Mouse (Mus musculus) embryonic stem cell, embryonic (primary cell): ENCODE data around the gene Grm4.

Source experiments
- CTCF ChIA-PET, 4 experiments: fragments of 300-600 bp in 2 of 4; fragments of 350-600 bp in 2 of 4; sonication (Branson Sonifier 250); formaldehyde crosslinking; loops; one replicate each; lab custom pipeline; 2022; ENCODE audit warnings: inconsistent platforms in 2 of 4; lab: Charles Lee
- POLR2A ChIA-PET, 4 experiments: fragments of 300-600 bp in 2 of 4; fragments of 350-600 bp in 2 of 4; sonication (Branson Sonifier 250); formaldehyde crosslinking; loops; one replicate each; lab custom pipeline; 2022; ENCODE audit warnings: antibody characterized with exemption in 4 of 4, inconsistent platforms in 1 of 4; lab: Charles Lee

Gene Grm4

DNA sequence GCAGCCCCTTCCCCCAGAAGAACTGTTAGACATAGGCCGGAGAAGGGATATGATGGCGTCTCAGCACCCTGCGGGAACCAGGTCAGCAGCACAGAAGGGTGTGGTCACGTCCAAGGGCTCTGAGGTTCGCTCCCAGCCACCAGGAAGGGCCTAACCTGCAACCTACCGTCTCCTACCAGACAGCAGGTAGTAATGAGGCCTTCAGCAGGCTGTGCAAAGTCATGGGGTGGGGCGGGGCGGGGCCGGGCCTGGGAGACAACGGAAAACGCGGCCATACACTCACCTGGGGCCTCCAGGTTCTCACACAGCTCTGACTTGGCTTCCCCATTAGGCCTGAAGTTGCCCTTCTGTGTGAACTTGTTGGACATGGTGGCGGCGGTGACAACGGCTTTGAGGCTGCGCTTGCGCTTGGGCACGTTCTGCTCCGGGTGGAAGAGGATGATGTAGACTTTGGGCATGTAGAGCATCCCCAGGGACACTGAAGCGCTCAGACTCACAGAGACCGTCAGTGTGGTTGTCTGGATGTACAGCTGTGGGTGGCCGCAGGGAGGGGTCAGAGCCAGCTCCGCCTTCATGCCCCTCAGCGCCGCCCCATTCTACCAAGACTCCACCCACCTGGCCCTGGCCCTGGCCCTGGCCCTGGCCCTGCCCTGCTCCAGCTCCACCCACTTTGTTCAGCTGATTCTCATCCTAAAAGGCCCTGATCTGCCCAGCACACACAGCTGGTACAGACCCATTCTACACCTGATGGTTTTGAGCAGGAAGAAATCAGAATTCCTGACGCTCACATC is 90.0 kb downstream of the Grm4 start:
- ChIA-PET POLR2A (interaction anchor here in 3 of 4 experiments (0.6 to 1.3 kb wide), 7 partner anchors 10 to 225 kb away, joined by 3 to 5 read pairs (median 3); no protein-coding TSS in a partner anchor), CTCF (interaction anchor here in 2 of 4 experiments (0.7 to 1.7 kb wide), 2 partner anchors 20 to 104 kb away, joined by 3 to 7 read pairs; no protein-coding TSS in a partner anchor)

- ChIA-PET CTCF (no interaction called here), POLR2A (interaction anchor here in 1 of 4 experiments (0.7 kb wide), 1 partner anchor 40 kb away, joined by 9 read pairs; no protein-coding TSS in a partner anchor)
Measured at GRCm38 (mm10) chr17:27429757-27430156, 91.4 kb downstream of the Grm4 start.

DNA sequence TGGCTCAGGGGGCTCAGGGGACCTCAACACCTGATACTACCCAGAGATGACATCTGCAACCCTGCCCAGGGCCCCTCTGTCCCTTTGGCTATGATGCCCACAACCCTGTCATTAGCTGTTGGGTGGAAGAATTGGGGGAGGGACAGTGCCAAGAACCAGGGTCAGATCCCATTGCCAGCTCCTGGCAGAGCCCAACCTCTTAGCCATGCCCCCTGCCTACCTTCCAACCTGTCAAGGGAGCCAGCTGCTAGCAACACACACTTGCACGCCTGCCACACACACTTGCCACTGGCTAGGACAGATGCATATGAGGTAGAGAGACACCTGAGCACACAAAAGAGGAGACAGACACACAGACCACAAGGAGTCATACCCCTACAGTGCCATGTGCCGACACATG is 96.2 kb downstream of the Grm4 start:
- ChIA-PET CTCF (interaction anchor here in 1 of 4 experiments (1.3 kb wide), 1 partner anchor 21 kb away, joined by 3 read pairs; no protein-coding TSS in a partner anchor), POLR2A (no interaction called here)

- CTCF ChIA-PET = interaction anchor here in 1 of 4 experiments (0.9 to 1.3 kb wide), 2 partner anchors 21 to 27 kb away, joined by 3 to 4 read pairs; no protein-coding TSS in a partner anchor
- POLR2A ChIA-PET = no interaction called here
Measured at GRCm38 (mm10) chr17:27424356-27424755, 96.8 kb downstream of the Grm4 start.

GRCm38 (mm10) chr17:27422726-27423381 is 98.3 kb downstream of the Grm4 start:
- POLR2A ChIA-PET = no interaction called here
- CTCF ChIA-PET = interaction anchor here in 2 of 4 experiments (0.6 to 1.0 kb wide), 3 partner anchors 29 to 363 kb away, joined by 3 to 4 read pairs (median 3); no protein-coding TSS in a partner anchor

DNA sequence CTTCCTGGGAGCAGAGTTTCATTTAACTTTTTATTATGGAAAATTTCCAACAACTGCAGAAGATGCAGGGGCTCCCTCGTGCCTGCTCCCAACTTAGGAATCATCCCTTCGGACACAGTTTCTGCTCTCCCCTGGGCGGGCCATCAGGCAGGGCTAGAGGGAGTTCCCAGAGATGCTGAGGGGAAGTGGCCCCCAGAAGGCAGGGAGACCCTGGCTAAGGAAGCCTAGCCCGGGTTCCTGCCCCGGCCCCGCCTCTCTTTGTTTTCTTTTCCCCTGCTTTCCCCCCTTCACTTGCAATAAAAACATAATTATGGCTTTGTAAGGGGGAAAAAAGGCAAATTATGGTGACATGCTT is 98.9 kb downstream of the Grm4 start:
- ChIA-PET POLR2A (interaction anchor here in 2 of 4 experiments (1.0 to 1.3 kb wide), 2 partner anchors 9 to 641 kb away, joined by 5 read pairs; partner anchors contain the start of gene Bnip1 (in 1 of the 2)), CTCF (interaction anchor here in 3 of 4 experiments (0.5 to 0.8 kb wide), 6 partner anchors 21 to 1711 kb away, joined by 3 to 5 read pairs (median 4); no protein-coding TSS in a partner anchor)

- ChIA-PET POLR2A (interaction anchor here in 2 of 4 experiments (0.7 to 1.3 kb wide), 3 partner anchors 9 to 641 kb away, joined by 5 read pairs; partner anchors contain the start of gene Bnip1 (in 1 of the 2)), CTCF (interaction anchor here in 2 of 4 experiments (0.5 to 0.7 kb wide), 5 partner anchors 22 to 1711 kb away, joined by 3 to 5 read pairs (median 3); no protein-coding TSS in a partner anchor)
Measured at GRCm38 (mm10) chr17:27421837-27422236, 99.4 kb downstream of the Grm4 start.

- POLR2A ChIA-PET = no interaction called here
- CTCF ChIA-PET = interaction anchor here in 2 of 4 experiments (0.6 to 0.7 kb wide), 2 partner anchors 185 to 196 kb away, joined by 3 read pairs; no protein-coding TSS in a partner anchor
Measured at GRCm38 (mm10) chr17:27409006-27409405, 112.2 kb downstream of the Grm4 start.

GRCm38 (mm10) chr17:27408531-27408930 is 112.7 kb downstream of the Grm4 start:
- CTCF ChIA-PET = interaction anchor here in 1 of 4 experiments (0.6 kb wide), 1 partner anchor 196 kb away, joined by 3 read pairs; no protein-coding TSS in a partner anchor
- POLR2A ChIA-PET = no interaction called here

DNA sequence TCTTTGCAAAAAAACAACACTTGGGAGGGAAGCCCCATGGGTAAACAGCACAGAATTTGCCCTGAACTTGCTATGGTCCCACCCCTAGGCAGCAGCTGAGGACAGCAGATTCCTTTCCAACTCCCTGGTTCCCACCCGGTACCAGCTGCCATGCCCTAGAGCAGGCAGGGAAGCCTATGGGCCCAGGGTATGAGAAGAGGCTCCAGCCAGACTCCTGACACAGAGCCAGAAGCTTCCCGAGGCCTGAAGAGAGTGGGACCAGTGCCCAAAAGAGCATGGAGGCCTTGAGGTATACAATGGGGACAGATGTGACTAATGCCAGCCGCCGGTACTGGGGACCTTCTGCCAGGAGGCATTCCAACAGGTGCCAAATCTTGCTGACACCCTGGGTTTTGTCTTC is 114.2 kb downstream of the Grm4 start:
- CTCF ChIA-PET = interaction anchor here in 1 of 4 experiments (1.0 to 1.1 kb wide), 2 partner anchors 61 to 378 kb away, joined by 3 read pairs; partner anchors contain the start of gene Bak1
- POLR2A ChIA-PET = interaction anchor here in 1 of 4 experiments (0.6 kb wide), 1 partner anchor 175 kb away, joined by 3 read pairs; no protein-coding TSS in a partner anchor

DNA sequence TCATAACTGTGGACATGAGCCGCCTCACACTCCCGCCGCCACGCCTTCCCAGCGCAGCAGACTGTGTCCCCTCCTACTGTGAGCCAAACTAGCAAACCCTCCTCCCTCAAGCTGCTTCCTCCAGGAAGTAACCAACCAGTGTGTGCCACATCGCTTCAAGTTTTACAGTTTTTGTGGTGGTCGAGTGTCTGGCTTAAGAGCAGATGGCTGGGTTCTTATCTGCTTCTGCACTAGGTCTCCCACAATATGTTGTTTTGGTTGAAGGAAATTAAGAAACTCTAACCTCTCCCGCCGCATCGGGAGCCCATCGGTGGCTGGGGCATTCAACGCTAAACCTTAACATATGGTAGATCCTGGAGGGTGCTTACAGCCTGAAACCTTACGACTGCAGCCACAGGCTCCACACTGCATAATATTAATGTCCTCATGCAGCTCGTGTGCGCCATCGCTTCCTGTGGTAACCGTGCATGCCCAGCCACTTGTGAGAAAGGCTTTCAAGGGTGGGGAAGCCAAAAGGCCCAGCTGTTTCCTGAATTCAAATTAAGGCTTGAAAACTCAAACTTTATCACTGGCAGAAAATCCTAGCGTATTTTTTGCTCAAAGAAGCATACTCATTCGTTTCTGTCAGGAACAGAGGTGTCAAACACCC is 115.7 kb downstream of the Grm4 start:
- CTCF ChIA-PET = interaction anchor here in 1 of 4 experiments (0.6 kb wide), 1 partner anchor 706 kb away, joined by 3 read pairs; no protein-coding TSS in a partner anchor
- POLR2A ChIA-PET = interaction anchor here in 1 of 4 experiments (0.6 kb wide), 1 partner anchor 118 kb away, joined by 3 read pairs; no protein-coding TSS in a partner anchor

DNA sequence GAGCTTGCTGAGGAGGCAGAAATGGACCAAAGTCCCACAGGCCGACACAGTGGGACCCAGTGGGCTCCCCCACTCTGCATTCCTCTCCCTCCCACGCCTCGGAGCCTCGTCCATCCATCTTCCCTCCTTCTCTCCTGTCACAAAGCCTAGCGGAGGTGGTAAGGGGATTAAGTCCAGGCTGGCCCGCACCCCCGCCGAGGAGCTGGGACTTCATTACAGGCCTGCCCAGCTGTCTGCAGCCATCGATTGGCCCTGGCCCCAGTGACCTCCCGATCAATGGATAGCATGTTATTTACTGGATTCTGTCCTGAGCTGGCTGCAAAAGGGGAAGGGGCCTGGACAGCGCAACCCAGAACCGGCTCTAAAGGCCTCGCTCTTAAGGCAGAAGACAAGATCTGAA is 120.0 kb downstream of the Grm4 start:
- ChIA-PET POLR2A (interaction anchor here in 2 of 4 experiments (1.2 to 2.3 kb wide), 3 partner anchors 15 to 65 kb away, joined by 3 to 6 read pairs (median 3); no protein-coding TSS in a partner anchor), CTCF (interaction anchor here in 2 of 4 experiments (0.7 to 1.2 kb wide), 3 partner anchors 133 to 188 kb away, joined by 3 to 4 read pairs (median 3); no protein-coding TSS in a partner anchor)

GRCm38 (mm10) chr17:27393931-27394330 is 127.3 kb downstream of the Grm4 start:
- CTCF ChIA-PET = interaction anchor here in 3 of 4 experiments (0.6 to 3.2 kb wide), 4 partner anchors 116 to 260 kb away, joined by 3 to 16 read pairs (median 4); partner anchors contain the start of gene Uqcc2 (in 1 of the 3)
- POLR2A ChIA-PET = interaction anchor here in 1 of 4 experiments (0.5 kb wide), 1 partner anchor 163 kb away, joined by 3 read pairs; no protein-coding TSS in a partner anchor

GRCm38 (mm10) chr17:27393432-27393831 is 127.8 kb downstream of the Grm4 start:
- ChIA-PET POLR2A (interaction anchor here in 1 of 4 experiments (1.0 to 2.0 kb wide), 5 partner anchors 65 to 203 kb away, joined by 3 to 6 read pairs (median 4); no protein-coding TSS in a partner anchor), CTCF (interaction anchor here in 2 of 4 experiments (0.6 to 3.2 kb wide), 8 partner anchors 29 to 362 kb away, joined by 3 to 16 read pairs (median 3); partner anchors contain the start of gene Uqcc2 (in 1 of the 2))

GRCm38 (mm10) chr17:27392918-27393317 is 128.3 kb downstream of the Grm4 start:
- POLR2A ChIA-PET = interaction anchor here in 3 of 4 experiments (0.6 to 2.0 kb wide), 13 partner anchors 64 to 844 kb away, joined by 3 to 6 read pairs (median 4); partner anchors contain the start of gene Hmga1 (in 1 of the 3)
- CTCF ChIA-PET = interaction anchor here (0.5 to 3.2 kb wide), 19 partner anchors 15 to 1534 kb away, joined by 3 to 16 read pairs (median 3); partner anchors contain the start of genes Bak1 (in 1 of the 4) and Uqcc2 (in 1 of the 4)

DNA sequence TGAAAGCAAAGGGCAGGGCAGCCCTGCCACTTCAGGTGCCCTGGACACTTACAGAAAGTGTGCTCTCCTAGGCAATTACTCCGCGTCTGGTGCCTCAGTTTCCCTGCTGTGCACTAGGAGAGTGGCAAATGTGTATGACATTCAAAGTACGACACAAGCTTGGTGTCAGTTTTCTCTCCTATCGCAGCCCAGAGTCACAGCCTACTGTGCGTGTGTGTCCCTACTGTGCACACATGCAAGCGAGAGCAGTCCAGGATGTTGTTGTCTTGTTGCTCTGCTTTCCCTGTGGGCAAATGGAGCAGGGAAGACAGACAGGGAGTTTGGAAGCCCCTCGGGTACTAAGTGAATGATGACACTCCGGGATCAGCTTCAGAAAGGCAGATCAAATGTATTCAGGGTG is 131.2 kb downstream of the Grm4 start:
- CTCF ChIA-PET = interaction anchor here in 2 of 4 experiments (1.1 to 1.3 kb wide), 2 partner anchors 200 to 239 kb away, joined by 3 to 4 read pairs; no protein-coding TSS in a partner anchor
- POLR2A ChIA-PET = interaction anchor here in 2 of 4 experiments (1.0 to 1.1 kb wide), 3 partner anchors 9 to 141 kb away, joined by 3 read pairs; no protein-coding TSS in a partner anchor
